Mouse (Mus musculus): ENCODE data around the gene Esrrg. TPM values are rescaled to one million over a fixed set of nuclear protein-coding genes. Genes with fewer than 3 reads are reported as not detected.

Esrrg gene
- polyA plus RNA-seq, 1 experiment: not detected

GRCm38 (mm10) chr1:188113240-188113639 lies 504.6 kb downstream of the Esrrg start:
- Histone ChIP-seq H3K4me3 (ENCODE audit: insufficient read depth, poor library complexity, severe bottlenecking) (no peak overlapping the region), H3K79me3 (ENCODE audit: low read depth) (no peaks in the 10 kb centered on the region), H3K36me3 (ENCODE audit: control insufficient read depth, insufficient read depth) (no peaks in the 10 kb centered on the region), H3ac (ENCODE audit: control insufficient read depth, insufficient read length, low read depth) (no peak overlapping the region), H3K79me2 (ENCODE audit: control insufficient read depth, insufficient read depth) (no peaks in the 10 kb centered on the region), H3K27me3 (ENCODE audit: control insufficient read depth, insufficient read depth, insufficient read length) (no peaks in the 10 kb centered on the region)
- TF ChIP-seq MAX (IDR thresholded peaks at IDR 0.05): no peak
- TF ChIP-seq CTCF (IDR thresholded peaks at IDR 0.05; ENCODE audit: control insufficient read depth, insufficient read depth, insufficient read length): no peak
- no peak for TF ChIP-seq MYOD1 (IDR thresholded peaks at IDR 0.05; ENCODE audit: control insufficient read depth, insufficient read length, low read depth)
- no peak for TF ChIP-seq MYOG (IDR thresholded peaks at IDR 0.05; ENCODE audit: control insufficient read depth, extremely low read depth, insufficient read length)
- no peak for TF ChIP-seq CEBPB (IDR thresholded peaks at IDR 0.05; ENCODE audit: low read depth)
- no peak for TF ChIP-seq USF1 (IDR thresholded peaks at IDR 0.05; ENCODE audit: low read depth)
- TF ChIP-seq FOSL1 (IDR thresholded peaks at IDR 0.05; ENCODE audit: insufficient read depth, low read length, poor library complexity, severe bottlenecking): no peak

DNA sequence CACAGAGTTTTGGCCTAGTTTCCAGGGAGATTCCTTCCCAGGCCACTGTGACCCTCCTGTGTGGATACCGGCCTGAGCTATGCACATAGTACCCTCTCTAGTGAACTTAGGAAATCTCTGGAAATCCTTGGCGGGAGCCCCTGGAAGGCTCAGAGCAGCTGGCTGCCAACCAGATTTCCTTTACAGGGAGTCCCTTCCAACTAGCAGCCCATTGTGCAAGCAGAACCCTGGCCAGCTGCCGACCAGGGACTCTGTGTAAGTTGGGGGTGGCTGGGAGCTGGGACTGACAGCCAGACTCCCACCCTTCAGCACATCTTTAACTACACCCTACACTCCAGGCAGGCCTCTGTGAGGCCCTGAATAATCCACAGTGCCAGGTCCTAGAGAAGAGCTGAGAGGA lies 509.5 kb downstream of the Esrrg start:
- H3K36me3 ChIP-seq (ENCODE audit: control insufficient read depth, insufficient read depth): no peaks in the 10 kb centered on the region
- no peaks in the 10 kb centered on the region for H3K79me2 ChIP-seq (ENCODE audit: control insufficient read depth, insufficient read depth)
- H3K79me3 ChIP-seq (ENCODE audit: low read depth): no peaks in the 10 kb centered on the region
- TF ChIP-seq CTCF (IDR thresholded peaks at IDR 0.05; ENCODE audit: control insufficient read depth, insufficient read depth, insufficient read length): no peak
- TF ChIP-seq FOSL1 (IDR thresholded peaks at IDR 0.05; ENCODE audit: insufficient read depth, low read length, poor library complexity, severe bottlenecking): no peak
- TF ChIP-seq MYOD1 (IDR thresholded peaks at IDR 0.05; ENCODE audit: control insufficient read depth, insufficient read length, low read depth): no peak
- no peak for TF ChIP-seq MYOG (IDR thresholded peaks at IDR 0.05; ENCODE audit: control insufficient read depth, extremely low read depth, insufficient read length)
- no peak for TF ChIP-seq USF1 (IDR thresholded peaks at IDR 0.05; ENCODE audit: low read depth)
- TF ChIP-seq MAX (IDR thresholded peaks at IDR 0.05): no peak
- TF ChIP-seq CEBPB (IDR thresholded peaks at IDR 0.05; ENCODE audit: low read depth): no peak
- H3ac ChIP-seq (ENCODE audit: control insufficient read depth, insufficient read length, low read depth): no peak overlapping the region
- H3K4me3 ChIP-seq (ENCODE audit: insufficient read depth, poor library complexity, severe bottlenecking): no peak overlapping the region
- H3K27me3 ChIP-seq (ENCODE audit: control insufficient read depth, insufficient read depth, insufficient read length): no peaks in the 10 kb centered on the region

GRCm38 (mm10) chr1:188119806-188120205 lies 511.2 kb downstream of the Esrrg start:
- H3K27me3 ChIP-seq (ENCODE audit: control insufficient read depth, insufficient read depth, insufficient read length): no peaks in the 10 kb centered on the region
- H3K79me2 ChIP-seq (ENCODE audit: control insufficient read depth, insufficient read depth): no peaks in the 10 kb centered on the region
- no peak overlapping the region for H3K4me3 ChIP-seq (ENCODE audit: insufficient read depth, poor library complexity, severe bottlenecking)
- H3ac ChIP-seq (ENCODE audit: control insufficient read depth, insufficient read length, low read depth): no peak overlapping the region
- no peaks in the 10 kb centered on the region for H3K79me3 ChIP-seq (ENCODE audit: low read depth)
- TF ChIP-seq CEBPB (IDR thresholded peaks at IDR 0.05; ENCODE audit: low read depth): no peak
- TF ChIP-seq FOSL1 (IDR thresholded peaks at IDR 0.05; ENCODE audit: insufficient read depth, low read length, poor library complexity, severe bottlenecking): no peak
- no peaks in the 10 kb centered on the region for H3K36me3 ChIP-seq (ENCODE audit: control insufficient read depth, insufficient read depth)

GRCm38 (mm10) chr1:188125521-188126021 lies 517.0 kb downstream of the Esrrg start:
- no peak for TF ChIP-seq FOSL1 (IDR thresholded peaks at IDR 0.05; ENCODE audit: insufficient read depth, low read length, poor library complexity, severe bottlenecking)
- no peak for TF ChIP-seq MYOD1 (IDR thresholded peaks at IDR 0.05; ENCODE audit: control insufficient read depth, insufficient read length, low read depth)
- TF ChIP-seq MAX (IDR thresholded peaks at IDR 0.05): no peak
- no peak for TF ChIP-seq CTCF (IDR thresholded peaks at IDR 0.05; ENCODE audit: control insufficient read depth, insufficient read depth, insufficient read length)
- TF ChIP-seq CEBPB (IDR thresholded peaks at IDR 0.05; ENCODE audit: low read depth): no peak
- TF ChIP-seq MYOG (IDR thresholded peaks at IDR 0.05; ENCODE audit: control insufficient read depth, extremely low read depth, insufficient read length): no peak
- TF ChIP-seq USF1 (IDR thresholded peaks at IDR 0.05; ENCODE audit: low read depth): no peak
- no peaks in the 10 kb centered on the region for H3K79me2 ChIP-seq (ENCODE audit: control insufficient read depth, insufficient read depth)

GRCm38 (mm10) chr1:188136126-188136525 lies 527.5 kb downstream of the Esrrg start:
- Histone ChIP-seq H3K4me3 (ENCODE audit: insufficient read depth, poor library complexity, severe bottlenecking) (no peak overlapping the region), H3K79me2 (ENCODE audit: control insufficient read depth, insufficient read depth) (no peaks in the 10 kb centered on the region), H3ac (ENCODE audit: control insufficient read depth, insufficient read length, low read depth) (no peak overlapping the region), H3K79me3 (ENCODE audit: low read depth) (no peaks in the 10 kb centered on the region), H3K36me3 (ENCODE audit: control insufficient read depth, insufficient read depth) (no peaks in the 10 kb centered on the region), H3K27me3 (ENCODE audit: control insufficient read depth, insufficient read depth, insufficient read length) (no peaks in the 10 kb centered on the region)
- no peak for TF ChIP-seq MYOD1 (IDR thresholded peaks at IDR 0.05; ENCODE audit: control insufficient read depth, insufficient read length, low read depth)

More at GRCm38 (mm10) chr1:188125521-188126021, 517.0 kb downstream of the Esrrg start:
- H3K79me3 ChIP-seq (ENCODE audit: low read depth): no peaks in the 10 kb centered on the region
- H3ac ChIP-seq (ENCODE audit: control insufficient read depth, insufficient read length, low read depth): no peak overlapping the region
- no peaks in the 10 kb centered on the region for H3K27me3 ChIP-seq (ENCODE audit: control insufficient read depth, insufficient read depth, insufficient read length)
- no peaks in the 10 kb centered on the region for H3K36me3 ChIP-seq (ENCODE audit: control insufficient read depth, insufficient read depth)
- H3K4me3 ChIP-seq (ENCODE audit: insufficient read depth, poor library complexity, severe bottlenecking): no peak overlapping the region

DNA sequence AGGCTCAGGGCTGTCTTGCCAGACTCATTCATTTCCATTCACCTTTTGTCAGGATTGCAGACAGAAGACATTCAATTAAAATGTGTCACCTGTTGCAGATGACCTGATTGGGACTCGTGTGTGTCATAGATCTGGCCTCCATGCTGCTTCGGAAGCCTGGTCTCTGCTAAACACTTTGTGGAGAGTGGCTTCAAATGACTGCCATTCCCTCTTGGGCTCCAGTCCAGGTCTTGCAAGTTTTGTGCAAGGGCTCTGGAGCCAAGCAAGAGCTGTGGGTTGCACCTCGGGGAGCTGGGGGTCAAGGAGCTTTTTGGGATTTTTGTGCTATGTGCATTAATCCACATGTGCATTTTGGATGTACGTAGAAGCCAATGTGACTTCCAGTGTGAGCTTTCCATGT lies 530.9 kb downstream of the Esrrg start:
- Histone ChIP-seq H3ac (ENCODE audit: control insufficient read depth, insufficient read length, low read depth) (no peak overlapping the region), H3K79me3 (ENCODE audit: low read depth) (no peaks in the 10 kb centered on the region), H3K4me3 (ENCODE audit: insufficient read depth, poor library complexity, severe bottlenecking) (no peak overlapping the region), H3K36me3 (ENCODE audit: control insufficient read depth, insufficient read depth) (no peaks in the 10 kb centered on the region), H3K27me3 (ENCODE audit: control insufficient read depth, insufficient read depth, insufficient read length) (no peaks in the 10 kb centered on the region), H3K79me2 (ENCODE audit: control insufficient read depth, insufficient read depth) (no peaks in the 10 kb centered on the region)
- TF ChIP-seq CTCF (IDR thresholded peaks at IDR 0.05; ENCODE audit: control insufficient read depth, insufficient read depth, insufficient read length): no peak
- no peak for TF ChIP-seq MYOD1 (IDR thresholded peaks at IDR 0.05; ENCODE audit: control insufficient read depth, insufficient read length, low read depth)
- no peak for TF ChIP-seq FOSL1 (IDR thresholded peaks at IDR 0.05; ENCODE audit: insufficient read depth, low read length, poor library complexity, severe bottlenecking)
- TF ChIP-seq MAX (IDR thresholded peaks at IDR 0.05): no peak
- no peak for TF ChIP-seq CEBPB (IDR thresholded peaks at IDR 0.05; ENCODE audit: low read depth)
- TF ChIP-seq USF1 (IDR thresholded peaks at IDR 0.05; ENCODE audit: low read depth): no peak
- TF ChIP-seq MYOG (IDR thresholded peaks at IDR 0.05; ENCODE audit: control insufficient read depth, extremely low read depth, insufficient read length): no peak

Measured in C2C12 (cell line).